ENCODE assay signal across 8 mouse cellular contexts in genomic region chr15:97054767-97055489, GRCm38 (mm10). TPM values are rescaled to one million over a fixed set of nuclear protein-coding genes. Genes with fewer than 3 reads are reported as not detected.
A peak's percentile ranks its signal among the peaks of the same experiment; 100 is the strongest.
DNase-seq lines count a peak whose midpoint lies in the region; ATAC-seq and TF ChIP-seq lines count a peak whose summit lies in the region.

No protein-coding gene starts in this region.

- peak overlapping the region; percentile 57 for H3K4me2 ChIP-seq in heart, embryonic 15.5 days
- peak overlapping the region; percentile 39 for H3K4me2 ChIP-seq in liver, embryonic 15.5 days

- TF ChIP-seq CTCF in ES-Bruce4 (IDR thresholded peaks at IDR 0.05; ENCODE audit: low read depth, low read length) = no peak

- no peaks in the 10 kb centered on the region for H3K27me3 ChIP-seq in ES-Bruce4 (ENCODE audit: control insufficient read depth, insufficient read depth, low read length, poor library complexity, severe bottlenecking)
- no peaks in the 10 kb centered on the region for H3K27me3 ChIP-seq in heart, embryonic 15.5 days
- H3K27me3 ChIP-seq in liver, embryonic 15.5 days = peaks cover 28% of the 10 kb centered on the region

- DNase-seq in embryo, embryonic 10.5 days (ENCODE audit: low spot score) = peak; percentile 48
- no peak for DNase-seq in cerebellum, adult 8-10 months
- no peak for DNase-seq in natural killer cell, adult 2 months (ENCODE audit: low spot score in 2 of 2)
- no peak for DNase-seq in cerebellum, adult 9-11 months
- no peak for DNase-seq in urinary bladder, adult 2 months (ENCODE audit: low spot score)

- no peaks in the 10 kb centered on the region for H3K9me3 ChIP-seq in ES-Bruce4 (replicated peaks; ENCODE audit: control insufficient read depth, insufficient read depth, low read length, poor library complexity, severe bottlenecking)
- H3K9me3 ChIP-seq in heart, embryonic 15.5 days (replicated peaks) = no peaks in the 10 kb centered on the region; the same call in 1 of the 2 replicates
- H3K9me3 ChIP-seq in liver, embryonic 15.5 days (replicated peaks) = no peaks in the 10 kb centered on the region

- no peak; the same call in 1 of the 2 replicates for ATAC-seq in heart, embryonic 15.5 days (replicated peaks; ENCODE audit: insufficient number of reproducible peaks, insufficient read depth, low FRiP score, low read depth)
- no peak for ATAC-seq in liver, embryonic 15.5 days (ENCODE audit: insufficient read depth)

- peaks cover 9% of the 10 kb centered on the region for H3K4me1 ChIP-seq in ES-Bruce4 (ENCODE audit: control insufficient read depth, insufficient read depth, low read length)
- peaks cover 16% of the 10 kb centered on the region for H3K4me1 ChIP-seq in heart, embryonic 15.5 days (replicated peaks)
- H3K4me1 ChIP-seq in liver, embryonic 15.5 days (replicated peaks) = peaks cover 8% of the 10 kb centered on the region

- no peaks in the 10 kb centered on the region for H3K36me3 ChIP-seq in ES-Bruce4 (ENCODE audit: control insufficient read depth, insufficient read depth, low read length, poor library complexity, severe bottlenecking)
- H3K36me3 ChIP-seq in heart, embryonic 15.5 days = no peaks in the 10 kb centered on the region
- no peaks in the 10 kb centered on the region for H3K36me3 ChIP-seq in liver, embryonic 15.5 days (replicated peaks)

- TF ChIP-seq POLR2A in ES-Bruce4 (IDR thresholded peaks at IDR 0.05; ENCODE audit: insufficient read depth, low read length) = no peak

- H3K27ac ChIP-seq in ES-Bruce4 (ENCODE audit: insufficient read depth, low read length) = no peak overlapping the region; the same call in 1 of the 2 replicates
- peak overlapping the region; percentile 86 for H3K27ac ChIP-seq in heart, embryonic 15.5 days
- H3K27ac ChIP-seq in liver, embryonic 15.5 days (replicated peaks) = 0 out of 2 replicates have a peak overlapping the region, but pooled peaks have one; percentile 24

- TF ChIP-seq EP300 in ES-Bruce4 (IDR thresholded peaks at IDR 0.05; ENCODE audit: insufficient read depth, low read depth, low read length) = no peak

- peak overlapping the region; percentile 84 for H3K9ac ChIP-seq in ES-Bruce4 (ENCODE audit: low read depth, poor library complexity, severe bottlenecking)
- peak overlapping the region; percentile 73 for H3K9ac ChIP-seq in heart, embryonic 15.5 days
- peak overlapping the region; percentile 27 for H3K9ac ChIP-seq in liver, embryonic 15.5 days

- H3K4me3 ChIP-seq in ES-Bruce4 (ENCODE audit: low read depth, low read length) = peak overlapping the region; percentile 97
- H3K4me3 ChIP-seq in heart, embryonic 15.5 days = peak overlapping the region; percentile 56
- peak overlapping the region; percentile 45 for H3K4me3 ChIP-seq in liver, embryonic 15.5 days (replicated peaks)

- WGBS in heart, embryonic 15.5 days = 43% methylated on average over 31 of the region's 31 CpGs
- 42% methylated on average over 31 of the region's 31 CpGs for WGBS in liver, embryonic 15.5 days (ENCODE audit: insufficient replicate concordance)

RNA-seq across cellular contexts. Expression of gene Slc38a4, which starts 0.8 kb away (rescaled TPM):
- 186 and 187 TPM in 2 replicates for polyA plus RNA-seq in ES-Bruce4 (2011; ENCODE audit: insufficient read depth, insufficient read length, low read depth, missing spikeins)
- 94.8 and 103 TPM in 2 replicates for polyA plus RNA-seq in heart, embryonic 15.5 days (2015; fragmentation: Nextera tagmentation; extraction: Ambion mirVana)
- 61.9 and 67.9 TPM in 2 replicates for polyA plus RNA-seq in liver, embryonic 15.5 days (2015; fragmentation: Nextera tagmentation; extraction: Ambion mirVana)
- polyA plus RNA-seq in urinary bladder, adult 2 months (2012; rRNA removed) = 4.1 and 4.9 TPM in 2 replicates

Comparison
In these comparisons a context has a peak if more than half of its experiments do, and no peak if none do; other contexts are left out.
1. H3K4me3 ChIP-seq: peak in every context shown above with its lines; median percentile 97 in ES-Bruce4; 56 in heart, embryonic 15.5 days; 45 in liver, embryonic 15.5 days.
2. H3K9ac ChIP-seq: peak in every context shown above with its lines; median percentile 84 in ES-Bruce4; 73 in heart, embryonic 15.5 days; 27 in liver, embryonic 15.5 days.
3. RNA of gene Slc38a4, which starts 0.8 kb away (polyA plus RNA-seq): 186 to 187 TPM in ES-Bruce4, 94.8 to 103 TPM in heart, embryonic 15.5 days and 61.9 to 67.9 TPM in liver, embryonic 15.5 days; 4.1 to 4.9 TPM in urinary bladder, adult 2 months; every median in the first group is over 10 times any median in the second.